Mouse (Mus musculus): ENCODE data around the gene Zfp462. TPM values are rescaled to one million over a fixed set of nuclear protein-coding genes. Genes with fewer than 3 reads are reported as not detected.

Zfp462 gene
- polyA plus RNA-seq, 1 experiment: 2.5 TPM

- no peak for TF ChIP-seq POLR2A (IDR thresholded peaks at IDR 0.05; ENCODE audit: low read depth, low read length)
- no peak for TF ChIP-seq CTCF (IDR thresholded peaks at IDR 0.05; ENCODE audit: extremely low read depth, insufficient read depth, insufficient read length, insufficient replicate concordance)
- no peak for DNase-seq (ENCODE audit: low read depth in 1 of 2, low spot score in 2 of 2)
- Histone ChIP-seq H3K4me1 (ENCODE audit: control insufficient read depth, insufficient read depth, insufficient read length) (no peaks in the 10 kb centered on the region), H3K27ac (ENCODE audit: insufficient read depth, low read length) (no peak overlapping the region), H3K27me3 (ENCODE audit: control insufficient read depth, insufficient read depth, low read length) (no peaks in the 10 kb centered on the region), H3K36me3 (ENCODE audit: control insufficient read depth, insufficient read depth, low read length) (no peaks in the 10 kb centered on the region), H3K4me3 (ENCODE audit: extremely low read depth, insufficient read depth, insufficient read length) (no peak overlapping the region)
- 90% methylated on average over 5 of the region's 5 CpGs for WGBS
Observed at GRCm38 (mm10) chr4:55058901-55059300, 114.1 kb downstream of the Zfp462 start.

GRCm38 (mm10) chr4:55066341-55067170, 121.7 kb downstream of the Zfp462 start:
- Histone ChIP-seq H3K36me3 (ENCODE audit: control insufficient read depth, insufficient read depth, low read length) (no peaks in the 10 kb centered on the region), H3K27me3 (ENCODE audit: control insufficient read depth, insufficient read depth, low read length) (no peaks in the 10 kb centered on the region), H3K4me1 (ENCODE audit: control insufficient read depth, insufficient read depth, insufficient read length) (no peaks in the 10 kb centered on the region), H3K4me3 (ENCODE audit: extremely low read depth, insufficient read depth, insufficient read length) (no peak overlapping the region), H3K27ac (ENCODE audit: insufficient read depth, low read length) (no peak overlapping the region)
- TF ChIP-seq POLR2A (IDR thresholded peaks at IDR 0.05; ENCODE audit: low read depth, low read length) (no peak), CTCF (IDR thresholded peaks at IDR 0.05; ENCODE audit: extremely low read depth, insufficient read depth, insufficient read length, insufficient replicate concordance) (no peak)
- no peak for DNase-seq (ENCODE audit: low read depth in 1 of 2, low spot score in 2 of 2)
- 91% methylated on average over 17 of the region's 17 CpGs for WGBS

- Histone ChIP-seq H3K27me3 (ENCODE audit: control insufficient read depth, insufficient read depth, low read length) (no peaks in the 10 kb centered on the region), H3K36me3 (ENCODE audit: control insufficient read depth, insufficient read depth, low read length) (no peaks in the 10 kb centered on the region), H3K4me3 (ENCODE audit: extremely low read depth, insufficient read depth, insufficient read length) (no peak overlapping the region), H3K27ac (ENCODE audit: insufficient read depth, low read length) (no peak overlapping the region), H3K4me1 (ENCODE audit: control insufficient read depth, insufficient read depth, insufficient read length) (no peaks in the 10 kb centered on the region)
- WGBS: 92% methylated on average over 5 of the region's 5 CpGs
- no peak for TF ChIP-seq CTCF (IDR thresholded peaks at IDR 0.05; ENCODE audit: extremely low read depth, insufficient read depth, insufficient read length, insufficient replicate concordance)
- TF ChIP-seq POLR2A (IDR thresholded peaks at IDR 0.05; ENCODE audit: low read depth, low read length): no peak
- no peak for DNase-seq (ENCODE audit: low read depth in 1 of 2, low spot score in 2 of 2)
Observed at GRCm38 (mm10) chr4:55071535-55071934, 126.7 kb downstream of the Zfp462 start.

GRCm38 (mm10) chr4:55077133-55077889, 132.5 kb downstream of the Zfp462 start:
- no peak for TF ChIP-seq CTCF (IDR thresholded peaks at IDR 0.05; ENCODE audit: extremely low read depth, insufficient read depth, insufficient read length, insufficient replicate concordance)
- TF ChIP-seq POLR2A (IDR thresholded peaks at IDR 0.05; ENCODE audit: low read depth, low read length): no peak
- H3K4me3 ChIP-seq (ENCODE audit: extremely low read depth, insufficient read depth, insufficient read length): no peak overlapping the region
- no peaks in the 10 kb centered on the region for H3K36me3 ChIP-seq (ENCODE audit: control insufficient read depth, insufficient read depth, low read length)
- no peaks in the 10 kb centered on the region for H3K4me1 ChIP-seq (ENCODE audit: control insufficient read depth, insufficient read depth, insufficient read length)
- no peak for DNase-seq (ENCODE audit: low read depth in 1 of 2, low spot score in 2 of 2)
- no peaks in the 10 kb centered on the region for H3K27me3 ChIP-seq (ENCODE audit: control insufficient read depth, insufficient read depth, low read length)
- no peak overlapping the region for H3K27ac ChIP-seq (ENCODE audit: insufficient read depth, low read length)
- 93% methylated on average over 11 of the region's 11 CpGs for WGBS

- 92% methylated on average over 16 of the region's 16 CpGs for WGBS
- DNase-seq (ENCODE audit: low read depth in 1 of 2, low spot score in 2 of 2): no peak
- Histone ChIP-seq H3K4me1 (ENCODE audit: control insufficient read depth, insufficient read depth, insufficient read length) (no peaks in the 10 kb centered on the region), H3K27me3 (ENCODE audit: control insufficient read depth, insufficient read depth, low read length) (no peaks in the 10 kb centered on the region), H3K27ac (ENCODE audit: insufficient read depth, low read length) (no peak overlapping the region), H3K36me3 (ENCODE audit: control insufficient read depth, insufficient read depth, low read length) (no peaks in the 10 kb centered on the region), H3K4me3 (ENCODE audit: extremely low read depth, insufficient read depth, insufficient read length) (no peak overlapping the region)
- TF ChIP-seq CTCF (IDR thresholded peaks at IDR 0.05; ENCODE audit: extremely low read depth, insufficient read depth, insufficient read length, insufficient replicate concordance) (no peak), POLR2A (IDR thresholded peaks at IDR 0.05; ENCODE audit: low read depth, low read length) (no peak)
Observed at GRCm38 (mm10) chr4:55077902-55078716, 133.3 kb downstream of the Zfp462 start.

- WGBS: 94% methylated on average over 9 of the region's 9 CpGs
- no peaks in the 10 kb centered on the region for H3K27me3 ChIP-seq (ENCODE audit: control insufficient read depth, insufficient read depth, low read length)
- no peak overlapping the region for H3K4me3 ChIP-seq (ENCODE audit: extremely low read depth, insufficient read depth, insufficient read length)
- H3K4me1 ChIP-seq (ENCODE audit: control insufficient read depth, insufficient read depth, insufficient read length): no peaks in the 10 kb centered on the region
- TF ChIP-seq POLR2A (IDR thresholded peaks at IDR 0.05; ENCODE audit: low read depth, low read length): no peak
- no peak for TF ChIP-seq CTCF (IDR thresholded peaks at IDR 0.05; ENCODE audit: extremely low read depth, insufficient read depth, insufficient read length, insufficient replicate concordance)
- no peaks in the 10 kb centered on the region for H3K36me3 ChIP-seq (ENCODE audit: control insufficient read depth, insufficient read depth, low read length)
- H3K27ac ChIP-seq (ENCODE audit: insufficient read depth, low read length): no peak overlapping the region
- no peak for DNase-seq (ENCODE audit: low read depth in 1 of 2, low spot score in 2 of 2)
Observed at GRCm38 (mm10) chr4:55079056-55079455, 134.2 kb downstream of the Zfp462 start.
